Mouse (Mus musculus) kidney, postnatal 4 days (tissue): ENCODE measurements around the gene Olfr1168.
"Not testable (repeated sequence)": the region's sequence is repeated elsewhere in the genome, so short reads cannot be mapped to it uniquely, and the experiment has no call there.

Experiments used
- DNase-seq, 2 experiments: peaks; one replicate each; pipeline ENCODE4 v3.0.0; 2021; ENCODE audit warnings: mixed read lengths in 2 of 2

Olfr1168 gene

GRCm38 (mm10) chr2:88181580-88181979 lies at the start of gene Olfr1168:
Gene Olfr1168, plus strand, starts transcription at chr2:88181880.
- DNase-seq, result no peak

DNA sequence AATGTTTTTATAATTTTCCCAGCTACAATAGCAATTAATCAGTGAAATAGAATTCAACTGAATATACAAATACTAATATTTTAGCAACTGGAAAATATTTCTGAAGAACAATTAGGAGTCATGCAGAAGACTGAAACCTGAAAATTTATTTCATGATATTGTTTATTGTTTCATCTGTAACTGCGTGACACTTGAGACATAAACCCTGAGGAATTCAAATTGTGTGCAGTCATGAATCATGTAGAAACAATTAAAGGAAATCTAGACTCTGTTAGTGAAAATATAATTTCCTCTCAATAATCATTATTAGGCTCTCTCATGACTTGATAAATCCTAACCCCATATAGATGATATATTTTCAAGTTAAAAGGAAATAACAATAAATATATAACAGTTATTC lies 26.6 kb upstream of the Olfr1168 start, which contains the start of gene Olfr1167:
Olfr1167 (minus strand) TSS at position 101 of the 400 bp plus-strand sequence.
- DNase-seq, result not testable (repeated sequence)

GRCm38 (mm10) chr2:88220784-88221183 lies 39.1 kb downstream of the Olfr1168 start:
- no peak for DNase-seq

DNA sequence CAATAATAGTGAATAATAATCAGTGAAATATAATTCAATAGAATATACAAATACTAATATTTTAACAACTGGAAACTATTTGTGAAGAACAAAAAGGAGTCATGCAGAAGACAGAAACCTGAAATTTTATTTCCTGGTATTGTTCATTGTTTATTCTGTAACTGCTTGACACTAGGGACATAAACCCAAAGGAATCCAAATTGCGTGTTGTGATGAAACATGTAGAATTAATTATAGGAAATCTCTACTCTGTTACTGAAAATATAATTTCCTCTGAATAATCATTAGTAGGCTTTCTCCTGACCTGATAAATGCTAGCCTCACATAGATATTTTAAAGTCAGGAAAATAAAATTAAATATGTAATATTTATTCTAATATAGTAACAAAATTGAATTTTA lies 46.6 kb downstream of the Olfr1168 start, which contains the start of gene Olfr1170:
Olfr1170 (minus strand) TSS at position 101 of the 400 bp plus-strand sequence.
- DNase-seq, result no peak
